Mouse (Mus musculus) ovary, postnatal 14 days (tissue): Measurements from ENCODE around the gene Gga1.
"Not testable (repeated sequence)": the region's sequence is repeated elsewhere in the genome, so short reads cannot be mapped to it uniquely, and the experiment has no call there.

Source experiments
- DNase-seq: peaks from one replicate; pipeline ENCODE4 v3.0.0; 2022; ENCODE audit warnings: low spot score

The Gga1 gene

GRCm38 (mm10) chr15:78845321-78845720, 31.7 kb upstream of the Gga1 start:
- DNase-seq, result no peak

- DNase-seq, result no peak
Observed at GRCm38 (mm10) chr15:78845867-78846266, 31.1 kb upstream of the Gga1 start.

- DNase-seq, result no peak
Observed at GRCm38 (mm10) chr15:78846352-78846751, 30.6 kb upstream of the Gga1 start.

- DNase-seq, result not testable (repeated sequence)
Observed at GRCm38 (mm10) chr15:78846805-78847204, 30.2 kb upstream of the Gga1 start.

GRCm38 (mm10) chr15:78848467-78848866, 28.5 kb upstream of the Gga1 start:
- DNase-seq, result peak; percentile 85

GRCm38 (mm10) chr15:78849485-78849884, 27.5 kb upstream of the Gga1 start:
- no peak for DNase-seq

- no peak for DNase-seq
Observed at GRCm38 (mm10) chr15:78850059-78850824, 26.7 kb upstream of the Gga1 start.

- no peak for DNase-seq
Observed at GRCm38 (mm10) chr15:78850944-78851343, 26.0 kb upstream of the Gga1 start.

- peak; percentile 87 for DNase-seq
Observed at GRCm38 (mm10) chr15:78851505-78852153, 25.4 kb upstream of the Gga1 start.

- DNase-seq, result no peak
Observed at GRCm38 (mm10) chr15:78855303-78855965, 21.6 kb upstream of the Gga1 start, which contains the start of gene Lgals2. Gene Lgals2, minus strand, starts transcription at chr15:78855529.

GRCm38 (mm10) chr15:78857009-78857408, 20.0 kb upstream of the Gga1 start:
- no peak for DNase-seq

- no peak for DNase-seq
Observed at GRCm38 (mm10) chr15:78859311-78859710, 17.7 kb upstream of the Gga1 start.

- no peak for DNase-seq
Observed at GRCm38 (mm10) chr15:78859714-78860113, 17.3 kb upstream of the Gga1 start.

- no peak for DNase-seq
Observed at GRCm38 (mm10) chr15:78862280-78862679, 14.7 kb upstream of the Gga1 start.

- no peak for DNase-seq
Observed at GRCm38 (mm10) chr15:78863154-78863553, 13.8 kb upstream of the Gga1 start.

GRCm38 (mm10) chr15:78863852-78864253, 13.1 kb upstream of the Gga1 start:
- DNase-seq, result no peak

GRCm38 (mm10) chr15:78868398-78868797, 8.6 kb upstream of the Gga1 start:
- DNase-seq, result no peak

GRCm38 (mm10) chr15:78868826-78869233, 8.2 kb upstream of the Gga1 start:
- DNase-seq, result no peak

- DNase-seq, result no peak
Observed at GRCm38 (mm10) chr15:78869775-78870174, 7.2 kb upstream of the Gga1 start.

GRCm38 (mm10) chr15:78872021-78872608, 4.9 kb upstream of the Gga1 start:
- DNase-seq, result no peak

GRCm38 (mm10) chr15:78873803-78874435, 3.1 kb upstream of the Gga1 start:
- no peak for DNase-seq

GRCm38 (mm10) chr15:78874989-78875388, 2.0 kb upstream of the Gga1 start:
- no peak for DNase-seq
